Mouse (Mus musculus) right cerebral cortex, postnatal 14 days (tissue): ENCODE measurements at regions not wholly inside any gene's neighbourhood (a gene's known extent, or its start where the extent isn't known, plus 50 kb on each side); places are given as distances from the start of the nearest gene placed in this dataset.

Experiments used
- DNase-seq: peaks from one replicate; pipeline ENCODE4 v3.0.0; 2022

DNA sequence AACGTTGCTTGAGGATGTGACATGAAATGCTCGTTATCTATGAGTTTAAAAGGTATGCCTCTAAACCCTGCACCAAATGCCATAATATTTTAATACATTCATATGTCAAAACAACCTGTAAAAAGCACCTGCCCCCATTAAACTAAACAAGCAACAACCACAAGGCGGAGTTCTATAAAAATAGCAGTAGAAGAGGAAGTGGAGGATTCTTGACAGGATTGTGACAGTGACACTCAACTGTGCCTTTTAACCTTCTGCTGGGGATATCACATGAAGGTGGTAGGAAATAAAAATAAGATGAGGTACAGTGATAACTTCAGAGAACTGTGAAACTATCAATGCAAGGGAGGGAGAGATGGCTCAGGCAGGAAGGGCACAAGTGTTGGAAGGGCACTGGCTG lies 58.6 kb upstream of the Dbx2 start:
- DNase-seq, result no peak

DNA sequence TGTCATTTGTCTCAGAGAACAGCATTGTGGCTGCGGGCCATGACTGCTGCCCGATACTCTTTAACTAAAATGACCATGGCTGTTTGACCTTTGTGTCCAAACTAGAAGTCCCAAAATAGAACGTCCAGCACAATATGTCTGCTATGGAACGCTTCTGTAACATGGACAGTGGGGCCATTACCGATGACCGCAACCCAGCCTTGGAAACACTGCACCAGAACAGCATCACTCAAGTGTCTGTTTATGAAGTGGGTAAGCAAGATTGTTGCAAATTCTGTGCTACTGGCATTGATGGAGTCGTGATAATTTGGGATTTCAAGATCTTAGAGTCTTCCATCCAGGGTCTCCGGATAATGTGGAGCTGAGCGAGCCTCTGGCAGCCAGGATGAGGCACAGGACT lies 60.2 kb upstream of the Dbx2 start:
- no peak for DNase-seq

DNA sequence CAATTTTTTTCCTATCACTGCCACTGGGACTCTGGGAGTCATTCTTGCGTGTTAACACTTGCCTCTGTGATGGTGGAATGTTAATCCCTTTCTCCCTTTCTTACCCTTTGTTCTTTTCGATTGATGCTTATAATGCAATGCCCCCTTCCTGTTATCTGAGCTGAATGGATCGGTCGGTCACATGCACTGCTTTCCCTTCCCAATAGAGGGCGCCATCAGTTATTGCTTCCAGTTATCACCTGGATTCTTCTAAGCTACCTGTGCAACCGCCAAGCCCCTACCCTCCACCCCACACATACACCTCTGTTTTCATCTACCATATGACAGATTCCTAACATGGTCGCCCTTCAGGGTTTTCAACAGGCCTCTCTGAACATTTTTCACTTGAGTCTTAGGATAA lies 66.9 kb upstream of the Ano6 start:
- DNase-seq, result no peak

DNA sequence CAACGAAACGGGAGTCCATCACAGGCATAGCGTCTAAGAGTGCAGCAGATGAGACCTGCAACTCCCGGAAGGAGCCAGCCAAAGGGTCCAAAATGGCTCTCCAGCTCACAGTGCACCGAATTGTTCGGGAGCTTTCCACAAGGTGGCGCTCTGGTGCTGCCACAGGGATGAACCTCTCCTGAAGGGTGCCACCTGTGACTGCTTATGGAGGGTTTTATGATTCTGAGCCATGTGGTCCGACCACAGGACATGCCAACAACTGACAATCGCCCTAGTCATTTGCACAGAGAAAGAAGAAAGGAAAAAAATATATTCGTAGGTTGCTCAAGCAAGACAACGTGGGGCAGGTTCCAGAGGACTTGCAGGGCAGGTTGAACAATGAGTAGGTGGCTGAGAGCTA lies 64.8 kb upstream of the Ano6 start:
- peak; percentile 86 for DNase-seq

- DNase-seq, result no peak
These were observed 64.1 kb upstream of the Ano6 start for GRCm38 (mm10) chr15:95726516-95726915.

DNA sequence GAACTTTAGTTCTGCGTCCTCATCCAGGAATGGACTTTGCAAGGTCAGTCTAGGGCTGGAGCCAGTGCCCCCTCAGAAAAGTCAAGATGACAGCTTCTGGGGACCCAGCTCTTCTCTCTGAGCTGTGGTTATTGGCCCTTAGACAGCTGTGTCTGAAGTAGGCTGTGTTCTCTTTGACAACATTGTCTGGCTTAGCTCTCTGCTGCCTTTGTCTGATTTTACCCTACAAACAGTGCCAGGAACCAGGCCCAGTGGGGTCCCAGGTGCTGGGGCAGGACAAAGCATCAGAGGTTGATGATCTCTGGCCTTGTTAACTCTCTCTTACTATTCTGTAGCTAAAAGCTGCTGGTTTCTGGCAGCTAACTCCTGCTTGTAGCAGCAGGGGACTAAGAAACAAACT lies 54.9 kb upstream of the Ano6 start:
- no peak for DNase-seq
